Mouse (Mus musculus) liver, embryonic 15.5 days (tissue): Measurements from ENCODE around the gene Foxp4. TPM values are rescaled to one million over a fixed set of nuclear protein-coding genes. Genes with fewer than 3 reads are reported as not detected.

Experiments
- ATAC-seq: fragments of 200-750 bp; cut with Nextera tagmentation; 2 replicates; pipeline ENCODE4 v1.8.0; 2017; ENCODE audit warnings: moderate number of reproducible peaks, mild to moderate bottlenecking, moderate library complexity; ENCODE audit not compliant: insufficient read depth
- H3K27ac ChIP-seq: fragments of 300-500 bp; sonication (generic); replicated peaks from 2 replicates; pipeline ENCODE4 v1.5.1; 2015; ENCODE audit warnings: mild to moderate bottlenecking, inconsistent platforms
- H3K27me3 ChIP-seq: fragments of 300-500 bp; sonication (generic); 2 replicates; pipeline ENCODE4 v1.6.1; 2015; ENCODE audit warnings: mild to moderate bottlenecking, inconsistent platforms
- H3K36me3 ChIP-seq: fragments of 300-500 bp; sonication (generic); replicated peaks from 2 replicates; pipeline ENCODE4 v1.6.1; 2015; ENCODE audit warnings: moderate library complexity, mild to moderate bottlenecking, inconsistent platforms
- H3K4me1 ChIP-seq: fragments of 300-500 bp; sonication (generic); replicated peaks from 2 replicates; pipeline ENCODE4 v1.6.1; 2015; ENCODE audit warnings: inconsistent platforms
- H3K4me2 ChIP-seq: fragments of 300-500 bp; sonication (generic); 2 replicates; pipeline ENCODE4 v1.6.1; 2015; ENCODE audit warnings: moderate library complexity, mild to moderate bottlenecking, inconsistent platforms
- H3K4me3 ChIP-seq: fragments of 300-500 bp; sonication (generic); replicated peaks from 2 replicates; pipeline ENCODE4 v1.5.1; 2015; ENCODE audit warnings: mild to moderate bottlenecking, inconsistent platforms
- H3K9ac ChIP-seq: fragments of 300-500 bp; sonication (generic); 2 replicates; pipeline ENCODE4 v1.6.1; 2015; ENCODE audit warnings: moderate library complexity, mild to moderate bottlenecking, inconsistent platforms
- H3K9me3 ChIP-seq: fragments of 300-500 bp; sonication (generic); replicated peaks from 2 replicates; pipeline ENCODE4 v1.6.1; 2016; ENCODE audit warnings: inconsistent platforms
- WGBS: fragments of 180-500 bp; shearing (Covaris S2); methylation state at CpG from one replicate; pipeline ENCODE4 v1.1.7; 2015; ENCODE audit warnings: mixed read lengths; ENCODE audit not compliant: insufficient replicate concordance; 5-methylcytosine and 5-hydroxymethylcytosine counted together
- polyA plus RNA-seq: library from polyadenylated mRNA; unstranded; fragments of >200 nt; fragmentation: Nextera tagmentation; extraction: Ambion mirVana; gene quantifications from 2 replicates; pipeline ENCODE4 v1.2.1, GENCODE M21; 2015

Foxp4 gene
- polyA plus RNA-seq: 4.6 and 4.8 TPM in 2 replicates

DNA sequence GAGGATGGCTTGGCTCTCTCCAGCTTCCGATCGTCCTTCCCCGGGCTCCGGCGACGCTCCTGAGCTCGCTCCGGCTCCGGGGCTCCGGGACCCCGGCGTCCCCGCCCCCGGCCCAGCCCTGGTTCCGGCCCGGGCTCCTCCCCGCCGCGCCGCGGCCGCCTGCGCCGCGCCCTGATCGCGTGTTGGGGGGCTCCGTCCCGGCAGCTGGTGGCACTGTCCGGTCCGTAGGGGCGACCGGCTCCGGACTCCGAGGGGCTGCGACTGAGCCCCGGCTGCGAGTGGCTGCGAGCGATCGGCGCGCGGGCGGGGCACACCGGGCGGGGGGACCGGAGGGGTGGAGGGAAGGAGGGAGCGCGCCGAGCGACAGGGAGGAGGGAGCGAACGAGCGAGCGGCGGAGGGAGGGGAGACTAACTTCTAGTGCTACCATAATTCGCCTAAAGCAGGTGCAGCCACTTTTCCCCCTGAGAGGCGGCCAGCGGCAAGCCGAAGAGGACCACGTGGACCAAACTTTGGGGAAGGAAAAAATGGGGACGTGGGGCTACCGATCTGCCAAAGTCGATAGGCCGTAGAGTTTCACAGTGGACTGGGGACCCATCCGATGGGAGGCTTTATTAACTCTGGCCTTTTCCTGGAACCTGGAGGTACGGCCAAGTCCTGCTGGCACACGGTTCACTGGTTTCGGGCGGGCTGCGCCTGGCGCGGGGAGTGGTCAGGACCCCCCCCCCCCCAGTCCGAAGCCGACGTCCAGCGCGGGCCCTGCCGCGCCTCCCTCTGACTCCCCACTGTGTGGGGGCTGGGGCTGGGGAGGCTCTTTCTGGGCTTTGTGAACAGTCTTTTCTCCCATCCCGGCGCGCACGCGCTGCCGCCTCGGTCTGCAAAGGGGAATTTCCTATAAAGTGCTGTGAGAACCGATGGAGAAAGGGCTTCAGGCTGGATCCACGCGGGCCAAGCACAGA lies at the start of gene Foxp4:
Gene Foxp4, minus strand, starts transcription at position 263 of the 957 bp plus-strand sequence.
- H3K4me3 ChIP-seq: peak within 1 kb of the TSS; percentile 74
- peak within 1 kb of the TSS; percentile 90 for H3K4me2 ChIP-seq
- ATAC-seq: peak; percentile 85
- H3K9ac ChIP-seq: peak within 1 kb of the TSS; percentile 65
- WGBS: under 1% methylated on average over 79 of the region's 91 CpGs
- peak within 1 kb of the TSS; percentile 84 for H3K27ac ChIP-seq
- no peaks in the 10 kb centered on the region for H3K9me3 ChIP-seq
- H3K4me1 ChIP-seq: peaks cover 45% of the 10 kb centered on the region
- H3K27me3 ChIP-seq: peaks cover 55% of the 10 kb centered on the region
- no peaks in the 10 kb centered on the region for H3K36me3 ChIP-seq

GRCm38 (mm10) chr17:47973563-47974472 lies 49.4 kb upstream of the Foxp4 start:
- peaks cover 29% of the 10 kb centered on the region for H3K4me1 ChIP-seq
- no peaks in the 10 kb centered on the region for H3K36me3 ChIP-seq
- H3K4me2 ChIP-seq: peak overlapping the region; percentile 65
- no peak overlapping the region for H3K9ac ChIP-seq
- H3K4me3 ChIP-seq: peak overlapping the region; percentile 43
- no peaks in the 10 kb centered on the region for H3K9me3 ChIP-seq
- ATAC-seq: peak; percentile 41
- H3K27ac ChIP-seq: peak overlapping the region; percentile 71
- WGBS: 3% methylated on average over 61 of the region's 61 CpGs
- H3K27me3 ChIP-seq: peaks cover 62% of the 10 kb centered on the region

DNA sequence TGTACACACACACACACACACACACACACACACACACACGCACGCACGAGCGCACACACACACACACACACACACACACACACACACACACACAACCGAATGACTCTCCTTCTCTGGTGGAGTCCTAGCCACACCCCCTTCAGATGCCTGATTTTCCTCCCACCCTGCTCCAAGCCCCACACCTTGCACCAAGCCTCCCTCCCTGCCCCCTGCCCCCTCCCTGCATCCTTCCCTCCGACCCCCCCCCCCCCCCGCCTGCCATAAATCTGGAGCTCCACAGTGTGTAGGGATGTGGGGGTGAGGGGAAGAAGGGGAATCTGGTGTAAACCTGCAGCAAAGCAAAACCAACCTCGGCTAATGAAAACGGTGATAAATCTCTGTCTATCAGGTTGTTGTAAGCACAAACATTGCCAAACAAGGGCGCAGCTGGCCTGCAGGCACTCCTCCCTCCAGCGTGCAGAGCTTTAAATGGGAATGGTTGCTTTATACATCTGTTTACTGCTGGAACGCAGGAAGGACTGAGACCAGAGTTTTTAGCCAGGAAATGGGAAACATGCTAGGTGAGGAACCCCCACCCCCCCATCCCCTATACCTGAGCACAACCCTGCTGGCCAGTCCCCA lies 41.5 kb upstream of the Foxp4 start:
- H3K4me3 ChIP-seq: no peak overlapping the region
- no peaks in the 10 kb centered on the region for H3K27me3 ChIP-seq
- H3K4me2 ChIP-seq: no peak overlapping the region
- no peak overlapping the region for H3K9ac ChIP-seq
- no peaks in the 10 kb centered on the region for H3K36me3 ChIP-seq
- no peak overlapping the region for H3K27ac ChIP-seq
- H3K4me1 ChIP-seq: no peaks in the 10 kb centered on the region
- no peak for ATAC-seq
- H3K9me3 ChIP-seq: no peaks in the 10 kb centered on the region
- WGBS: 38% methylated on average over 12 of the region's 12 CpGs

DNA sequence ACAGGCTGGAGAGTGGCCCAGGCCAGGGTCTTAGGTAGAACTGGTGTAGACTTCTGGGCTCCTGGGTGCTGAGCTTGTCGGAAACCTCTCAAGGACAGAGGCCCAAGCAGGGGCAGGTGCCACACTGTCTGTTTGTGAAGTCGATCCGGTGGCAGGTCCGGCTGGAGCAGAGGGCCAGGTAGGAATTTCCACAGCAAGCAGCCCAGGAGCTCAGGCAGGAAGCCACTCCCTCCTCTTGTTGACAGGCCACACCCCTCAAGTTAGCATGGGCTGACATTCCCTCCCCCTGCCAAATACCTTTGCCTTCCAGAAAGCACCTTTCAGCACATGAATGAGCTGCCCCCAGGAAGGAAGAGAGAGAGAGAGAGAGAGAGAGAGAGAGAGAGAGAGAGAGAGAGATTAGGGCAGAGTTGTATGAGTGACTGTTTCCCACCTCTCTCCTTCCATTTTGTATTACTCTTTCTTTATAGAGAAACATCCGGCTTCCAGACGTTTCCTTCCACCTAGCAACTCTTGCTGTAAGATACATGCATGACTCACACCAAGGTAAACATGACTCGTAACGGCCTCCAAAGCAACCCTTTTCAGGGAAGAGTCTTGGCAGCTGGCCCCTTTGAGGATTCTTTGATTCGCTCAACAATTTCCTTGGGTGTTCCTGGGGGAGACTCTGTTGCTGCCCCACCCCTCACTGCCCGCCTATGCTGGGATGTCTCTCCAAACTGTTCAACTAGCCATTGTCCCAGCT lies 33.8 kb upstream of the Foxp4 start:
- WGBS: 38% methylated on average over 10 of the region's 10 CpGs
- 0 out of 2 replicates have a peak, but pooled peaks have one; percentile 41 for ATAC-seq
- peaks cover 7% of the 10 kb centered on the region; the same call in 1 of the 2 replicates for H3K27me3 ChIP-seq
- no peaks in the 10 kb centered on the region for H3K9me3 ChIP-seq
- H3K27ac ChIP-seq: no peak overlapping the region
- no peaks in the 10 kb centered on the region for H3K36me3 ChIP-seq
- H3K9ac ChIP-seq: no peak overlapping the region
- H3K4me1 ChIP-seq: 0 out of 2 replicates have a peak, but pooled peaks cover 5% of the 10 kb centered on the region
- no peak overlapping the region for H3K4me2 ChIP-seq
- H3K4me3 ChIP-seq: no peak overlapping the region

DNA sequence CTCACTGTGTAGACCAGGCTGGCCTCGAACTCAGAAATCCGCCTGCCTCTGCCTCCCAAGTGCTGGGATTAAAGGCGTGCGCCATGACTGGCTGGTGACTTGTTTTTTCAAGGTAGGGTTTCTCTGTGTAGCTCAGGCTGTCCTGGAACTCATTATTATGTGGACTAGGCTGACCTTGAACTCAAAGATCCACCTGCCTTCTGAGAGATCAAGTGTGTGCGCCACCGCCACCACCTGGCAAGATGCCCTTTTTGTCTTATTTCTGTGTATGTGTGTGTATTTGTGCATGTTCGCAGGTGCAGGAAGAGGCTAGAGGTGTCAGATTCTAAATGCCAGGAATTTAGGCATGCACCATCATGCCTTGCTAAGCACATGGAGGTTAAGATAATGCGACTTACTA lies 32.0 kb upstream of the Foxp4 start:
- H3K4me3 ChIP-seq: no peak overlapping the region
- no peak for ATAC-seq
- H3K9ac ChIP-seq: no peak overlapping the region
- H3K4me2 ChIP-seq: no peak overlapping the region
- no peaks in the 10 kb centered on the region for H3K36me3 ChIP-seq
- 70% methylated on average over 8 of the region's 8 CpGs for WGBS
- H3K4me1 ChIP-seq: 0 out of 2 replicates have a peak, but pooled peaks cover 5% of the 10 kb centered on the region
- H3K27ac ChIP-seq: no peak overlapping the region
- peaks cover 15% of the 10 kb centered on the region; the same call in 1 of the 2 replicates for H3K27me3 ChIP-seq
- H3K9me3 ChIP-seq: no peaks in the 10 kb centered on the region

DNA sequence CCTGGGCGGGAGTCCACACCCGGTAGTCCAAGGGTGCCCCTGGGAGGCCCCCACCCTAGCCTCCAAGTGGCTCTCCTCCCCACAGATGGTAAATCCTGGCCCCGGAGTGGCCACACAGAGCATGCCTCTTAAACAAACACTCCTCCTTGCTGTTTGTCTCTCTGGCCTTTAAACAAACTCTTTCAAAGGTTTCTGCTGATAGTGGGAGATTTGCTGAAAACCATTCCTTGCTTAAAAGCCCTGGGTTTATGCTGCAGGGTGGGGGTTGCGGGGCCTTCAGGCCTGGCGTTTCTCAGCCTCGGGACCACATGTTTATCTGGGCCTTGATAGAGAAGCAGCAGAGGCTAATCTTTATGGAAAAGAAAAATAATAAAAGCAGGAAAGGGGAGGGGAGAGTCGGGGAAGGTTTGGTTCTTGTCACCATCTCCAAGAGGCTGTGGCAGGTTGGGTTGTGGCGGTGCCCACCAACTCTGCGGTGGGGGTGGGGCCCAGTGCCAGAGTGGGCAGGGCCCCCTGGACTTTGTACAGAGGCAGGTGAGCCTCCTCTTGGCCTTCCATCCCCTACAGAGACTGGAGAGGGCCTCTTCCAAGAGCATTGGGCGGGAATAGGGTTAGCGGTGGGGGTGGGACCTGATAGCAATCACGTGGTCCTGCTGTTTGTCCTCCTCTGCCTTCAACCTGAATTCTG lies 30.8 kb upstream of the Foxp4 start:
- Histone ChIP-seq H3K27ac (peak overlapping the region; percentile 57), H3K9ac (no peak overlapping the region), H3K4me2 (no peak overlapping the region; the same call in 1 of the 2 replicates), H3K36me3 (no peaks in the 10 kb centered on the region), H3K9me3 (no peaks in the 10 kb centered on the region), H3K4me3 (no peak overlapping the region), H3K4me1 (0 out of 2 replicates have a peak, but pooled peaks cover 5% of the 10 kb centered on the region), H3K27me3 (peaks cover 15% of the 10 kb centered on the region; the same call in 1 of the 2 replicates)
- 35% methylated on average over 12 of the region's 12 CpGs for WGBS
- ATAC-seq: peak; percentile 67

DNA sequence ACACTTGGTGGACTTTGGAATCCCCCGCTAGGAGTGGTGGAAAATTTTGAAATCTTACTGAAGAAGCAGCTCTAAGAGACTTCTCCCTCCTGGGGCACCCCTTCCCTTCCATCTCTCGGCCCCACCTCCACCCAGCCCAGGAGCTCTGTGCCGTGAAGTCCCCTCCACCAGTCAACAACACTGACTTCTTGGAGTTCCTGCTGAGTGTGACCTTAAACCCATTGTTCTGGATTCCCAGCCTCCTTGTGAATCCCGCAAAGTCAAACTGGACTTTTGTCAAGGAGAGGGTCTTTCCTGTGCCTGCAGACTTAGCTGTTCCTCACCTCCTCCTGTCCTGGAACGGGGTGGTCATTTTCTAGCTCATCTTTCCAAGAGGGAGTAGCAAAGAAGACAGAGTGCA lies 28.8 kb upstream of the Foxp4 start:
- Histone ChIP-seq H3K36me3 (no peaks in the 10 kb centered on the region), H3K27ac (no peak overlapping the region), H3K4me3 (no peak overlapping the region), H3K27me3 (peaks cover 17% of the 10 kb centered on the region; the same call in 1 of the 2 replicates), H3K4me2 (no peak overlapping the region), H3K9me3 (no peaks in the 10 kb centered on the region), H3K4me1 (0 out of 2 replicates have a peak, but pooled peaks cover 5% of the 10 kb centered on the region), H3K9ac (no peak overlapping the region)
- ATAC-seq: no peak
- WGBS: 35% methylated on average over 5 of the region's 5 CpGs

DNA sequence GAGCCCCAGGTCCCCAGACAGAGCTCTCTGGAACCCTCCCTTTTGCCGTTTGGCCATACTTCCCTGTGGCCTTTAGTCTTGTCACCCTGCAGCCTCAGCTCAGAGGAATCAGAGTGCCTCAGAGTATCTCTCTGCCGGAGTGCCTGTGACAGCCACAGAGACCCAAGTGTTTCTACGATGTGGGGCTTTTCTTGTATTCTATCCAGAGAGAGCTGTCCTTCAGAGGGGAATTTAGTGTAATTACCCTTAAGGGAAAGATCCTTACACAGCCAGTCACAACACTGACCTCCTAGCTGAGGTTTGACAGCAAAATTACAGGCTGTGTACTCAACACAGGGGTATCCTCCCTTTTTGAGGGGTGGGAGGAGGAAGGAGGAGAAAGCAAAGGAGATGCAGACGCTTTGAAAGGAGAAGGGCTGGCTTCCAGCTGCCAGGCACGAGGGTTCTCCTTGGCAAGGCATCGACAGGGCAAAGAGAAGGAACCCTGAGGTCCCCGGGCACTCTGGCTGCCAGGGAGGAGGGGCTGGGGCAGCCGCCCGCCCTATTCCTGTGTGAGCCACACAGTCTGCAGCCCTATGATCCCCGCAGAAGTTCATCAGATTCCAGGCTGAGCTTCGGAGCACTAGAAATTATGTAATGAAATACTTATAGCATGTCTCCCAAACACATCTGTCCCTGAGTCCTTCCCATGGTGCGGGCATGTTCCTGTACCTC lies 28.1 kb upstream of the Foxp4 start:
- no peak overlapping the region for H3K27ac ChIP-seq
- no peak for ATAC-seq
- H3K4me3 ChIP-seq: no peak overlapping the region
- H3K9me3 ChIP-seq: no peaks in the 10 kb centered on the region
- H3K4me1 ChIP-seq: 0 out of 2 replicates have a peak, but pooled peaks cover 5% of the 10 kb centered on the region
- whole genome bisulfite sequencing: 27% methylated on average over 12 of the region's 12 CpGs
- no peak overlapping the region for H3K4me2 ChIP-seq
- H3K27me3 ChIP-seq: peaks cover 17% of the 10 kb centered on the region; the same call in 1 of the 2 replicates
- H3K9ac ChIP-seq: no peak overlapping the region
- no peaks in the 10 kb centered on the region for H3K36me3 ChIP-seq

DNA sequence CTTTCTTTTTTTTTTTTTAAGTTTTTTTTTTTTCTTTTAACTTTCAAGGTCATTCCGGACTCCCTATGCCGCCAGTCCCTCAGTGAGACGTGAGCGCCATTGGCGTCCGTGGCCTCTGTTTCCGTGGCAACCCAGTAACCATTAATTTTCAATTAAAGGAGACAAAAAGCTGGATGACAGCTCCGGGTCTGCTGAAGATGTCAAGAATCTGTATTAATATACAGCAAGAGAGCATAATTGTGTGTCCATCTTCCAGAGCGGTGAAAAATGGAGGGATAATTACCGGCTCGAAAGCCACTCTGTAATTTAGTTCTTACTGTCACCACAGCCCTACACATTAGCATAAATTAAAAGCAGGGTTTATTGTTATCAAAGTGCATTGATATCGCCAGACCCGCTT lies 27.0 kb upstream of the Foxp4 start:
- ATAC-seq: no peak
- 72% methylated on average over 13 of the region's 13 CpGs for WGBS

More for the DNA sequence above, 27.0 kb upstream of the Foxp4 start:
- Histone ChIP-seq H3K36me3 (no peaks in the 10 kb centered on the region), H3K27ac (no peak overlapping the region), H3K9ac (no peak overlapping the region), H3K9me3 (no peaks in the 10 kb centered on the region), H3K4me1 (0 out of 2 replicates have a peak, but pooled peaks cover 5% of the 10 kb centered on the region), H3K4me2 (no peak overlapping the region), H3K27me3 (peaks cover 22% of the 10 kb centered on the region; the same call in 1 of the 2 replicates), H3K4me3 (no peak overlapping the region)
